Mouse (Mus musculus): ENCODE results near the gene Scrn2. TPM values are rescaled to one million over a fixed set of nuclear protein-coding genes. Genes with fewer than 3 reads are reported as not detected.

Scrn2 gene
- polyA plus RNA-seq, 1 experiment from 2014 or later, result 27.2 TPM

- Histone ChIP-seq H3K4me3 (no peak overlapping the region), H3K27ac (no peak overlapping the region), H3K27me3 (peaks cover 68% of the 10 kb centered on the region), H3K36me3 (no peaks in the 10 kb centered on the region), H3K4me2 (replicated peaks) (no peak overlapping the region), H3K9ac (no peak overlapping the region), H3K9me3 (no peaks in the 10 kb centered on the region), H3K4me1 (peaks cover 21% of the 10 kb centered on the region)
- ATAC-seq (ENCODE audit: low FRiP score, low read depth), result no peak
- 79% methylated on average over 15 of the region's 15 CpGs for WGBS
These were observed 33.6 kb upstream of the Scrn2 start for GRCm38 (mm10) chr11:96995836-96996772.

DNA sequence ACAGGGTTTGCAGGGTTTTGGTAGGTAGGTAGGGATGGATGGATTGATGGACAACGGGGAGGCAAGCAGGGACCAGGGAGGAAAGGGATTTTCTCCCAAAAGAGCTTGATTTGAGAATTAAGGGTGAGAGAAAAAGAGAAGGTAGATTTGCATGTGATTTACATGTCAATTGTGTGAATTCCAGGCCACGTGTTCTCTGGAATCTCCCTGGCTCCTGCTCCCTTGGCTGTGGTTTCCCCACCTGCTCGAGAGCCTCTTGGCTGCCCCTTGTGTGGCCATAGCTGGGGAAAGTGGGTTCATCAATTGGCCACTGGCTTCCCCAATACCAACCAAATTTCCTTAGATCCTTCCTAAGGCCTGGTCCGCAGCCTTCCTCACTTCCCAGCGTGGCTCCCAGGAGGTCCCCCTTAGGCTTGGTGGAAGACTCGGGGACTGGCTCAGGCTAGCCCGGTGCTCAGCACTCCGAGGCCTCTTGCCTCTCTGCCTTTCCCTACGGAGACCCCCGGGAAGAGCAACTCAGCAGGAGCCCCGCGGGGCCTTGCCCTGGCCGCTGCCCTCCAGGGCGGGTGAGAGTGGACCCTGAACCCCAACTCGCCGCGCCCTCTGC is 32.9 kb upstream of the Scrn2 start:
- no peak for ATAC-seq (ENCODE audit: low FRiP score, low read depth)
- Histone ChIP-seq H3K27ac (no peak overlapping the region), H3K4me3 (peak overlapping the region; percentile 40), H3K4me2 (replicated peaks) (peak overlapping the region; percentile 68), H3K36me3 (no peaks in the 10 kb centered on the region), H3K4me1 (peaks cover 21% of the 10 kb centered on the region), H3K9ac (peak overlapping the region; percentile 73), H3K9me3 (no peaks in the 10 kb centered on the region), H3K27me3 (peaks cover 73% of the 10 kb centered on the region)
- WGBS, result 15% methylated on average over 17 of the region's 17 CpGs

- no peaks in the 10 kb centered on the region for H3K36me3 ChIP-seq
- peaks cover 21% of the 10 kb centered on the region for H3K4me1 ChIP-seq
- ATAC-seq (ENCODE audit: low FRiP score, low read depth), result no peak
- peaks cover 67% of the 10 kb centered on the region for H3K27me3 ChIP-seq
- peak overlapping the region; percentile 68 for H3K4me2 ChIP-seq (replicated peaks)
- H3K27ac ChIP-seq, result no peak overlapping the region
- 2% methylated on average over 26 of the region's 30 CpGs for WGBS
- peak overlapping the region; percentile 73 for H3K9ac ChIP-seq
- no peaks in the 10 kb centered on the region for H3K9me3 ChIP-seq
- peak overlapping the region; percentile 40 for H3K4me3 ChIP-seq
These were observed 32.3 kb upstream of the Scrn2 start for GRCm38 (mm10) chr11:96997380-96997956.

- H3K4me1 ChIP-seq, result peaks cover 3% of the 10 kb centered on the region
- ATAC-seq (ENCODE audit: low FRiP score, low read depth), result no peak
- H3K27ac ChIP-seq, result no peak overlapping the region
- peaks cover 56% of the 10 kb centered on the region for H3K27me3 ChIP-seq
- no peaks in the 10 kb centered on the region for H3K9me3 ChIP-seq
- H3K4me2 ChIP-seq (replicated peaks), result no peak overlapping the region
- no peak overlapping the region for H3K4me3 ChIP-seq
- no peak overlapping the region for H3K9ac ChIP-seq
- 23% methylated on average over 5 of the region's 5 CpGs for WGBS
- no peaks in the 10 kb centered on the region for H3K36me3 ChIP-seq
These were observed 26.6 kb upstream of the Scrn2 start for GRCm38 (mm10) chr11:97003170-97003569.

DNA sequence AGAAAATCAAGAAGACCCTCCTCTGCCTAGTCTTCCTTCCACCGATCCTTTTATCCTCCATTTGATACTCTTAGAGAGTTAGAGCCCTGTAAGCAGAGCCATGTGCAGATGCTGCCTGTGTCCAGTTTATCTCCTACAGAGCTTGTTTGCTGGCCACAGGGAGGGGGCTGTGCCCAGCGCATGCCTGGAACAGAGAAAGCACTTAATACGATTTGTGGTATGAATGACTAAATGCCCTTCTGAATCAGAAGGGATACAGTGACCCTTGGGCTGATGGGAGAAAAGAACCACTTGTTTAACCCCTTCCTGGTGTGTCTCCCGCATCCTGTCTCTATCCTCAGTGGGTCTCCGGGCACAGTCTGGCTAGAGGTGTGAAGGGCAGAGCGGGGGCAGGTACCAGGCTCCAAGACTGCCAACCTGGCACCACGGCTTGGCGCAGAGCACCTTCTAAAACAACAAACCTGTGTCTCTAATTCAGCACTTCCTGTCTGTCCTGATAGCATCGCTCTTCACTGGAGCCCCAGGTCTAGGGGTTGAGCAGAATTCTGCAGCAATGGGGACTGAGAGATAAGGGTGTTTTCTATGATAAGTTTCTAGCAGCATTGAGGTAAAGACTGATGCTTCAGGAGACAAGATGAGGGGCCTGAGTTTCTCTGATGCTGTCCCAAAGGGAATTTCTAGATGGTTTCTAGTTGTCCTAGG is 22.5 kb upstream of the Scrn2 start:
- Histone ChIP-seq H3K4me1 (peaks cover 7% of the 10 kb centered on the region), H3K27ac (no peak overlapping the region), H3K36me3 (no peaks in the 10 kb centered on the region), H3K9ac (no peak overlapping the region), H3K4me3 (no peak overlapping the region), H3K4me2 (replicated peaks) (no peak overlapping the region), H3K9me3 (no peaks in the 10 kb centered on the region), H3K27me3 (peaks cover 64% of the 10 kb centered on the region)
- no peak for ATAC-seq (ENCODE audit: low FRiP score, low read depth)
- WGBS, result 63% methylated on average over 9 of the region's 9 CpGs

DNA sequence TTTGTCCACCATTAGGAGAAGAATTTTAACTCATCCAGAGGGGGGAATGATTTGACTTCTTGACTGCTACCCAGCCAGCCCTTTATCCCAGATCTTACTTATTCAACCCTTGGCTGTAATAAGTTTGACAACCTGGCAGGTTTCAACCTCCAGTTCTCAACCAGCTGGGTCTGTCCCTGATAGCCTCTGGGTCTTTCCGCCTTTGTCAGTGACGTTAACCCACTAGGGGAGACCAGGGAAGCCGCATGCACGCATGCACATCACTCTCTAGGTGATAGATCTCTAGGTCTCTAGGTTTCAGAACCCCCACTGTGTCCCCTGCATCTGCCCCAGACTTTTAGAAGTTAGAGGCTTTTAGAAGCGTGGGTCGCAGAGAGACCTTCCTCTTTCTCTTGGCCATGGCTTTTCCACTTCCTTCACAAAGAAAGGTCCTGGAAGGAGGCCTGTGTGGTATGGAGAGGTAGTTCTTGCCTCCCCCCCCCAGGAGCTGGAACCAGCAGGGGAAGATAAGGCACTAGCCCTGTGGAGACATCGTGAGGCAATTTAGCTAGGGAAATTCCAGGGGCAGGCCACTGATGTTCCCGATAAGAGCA is 20.4 kb upstream of the Scrn2 start:
- WGBS, result 43% methylated on average over 8 of the region's 8 CpGs
- no peak overlapping the region for H3K9ac ChIP-seq
- H3K9me3 ChIP-seq, result no peaks in the 10 kb centered on the region
- H3K4me2 ChIP-seq (replicated peaks), result no peak overlapping the region
- H3K4me1 ChIP-seq, result peaks cover 10% of the 10 kb centered on the region
- H3K27me3 ChIP-seq, result peaks cover 69% of the 10 kb centered on the region
- no peak overlapping the region for H3K4me3 ChIP-seq
- no peaks in the 10 kb centered on the region for H3K36me3 ChIP-seq
- H3K27ac ChIP-seq, result no peak overlapping the region
- ATAC-seq (ENCODE audit: low FRiP score, low read depth), result no peak

DNA sequence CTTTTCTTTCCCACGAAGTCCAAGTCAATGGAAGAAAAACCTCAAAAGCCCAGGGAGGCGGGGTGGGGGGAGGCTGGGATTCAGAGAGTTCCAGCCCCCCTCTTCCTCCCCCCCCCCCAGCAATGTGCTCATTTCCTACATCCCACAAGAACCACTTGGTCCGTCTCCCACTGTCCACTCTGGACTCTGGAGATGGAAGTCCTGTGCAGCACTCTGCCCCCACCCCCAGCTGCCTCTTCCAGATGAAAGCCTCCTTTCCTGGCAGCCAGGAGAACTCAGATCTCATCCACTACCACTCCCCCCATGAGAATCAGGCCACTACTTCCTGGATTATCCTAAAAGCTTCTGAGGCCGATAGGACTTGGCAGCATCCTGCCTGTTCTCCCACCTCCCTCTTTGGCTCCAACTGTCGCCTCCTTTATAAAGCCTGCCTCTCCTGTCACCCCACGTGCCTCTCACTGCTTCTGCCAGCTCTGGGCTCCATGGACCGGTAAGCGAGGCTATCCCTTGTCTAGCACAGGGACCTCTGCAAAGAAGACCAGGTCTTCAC is 16.5 kb upstream of the Scrn2 start, which contains the start of gene Sp6:
Gene Sp6 (plus strand): TSS at position 274 of the 550 bp plus-strand sequence.
- H3K27ac ChIP-seq, result no peak within 1 kb of the TSS
- H3K4me1 ChIP-seq, result peaks cover 10% of the 10 kb centered on the region
- no peak within 1 kb of the TSS for H3K4me2 ChIP-seq (replicated peaks)
- no peak for ATAC-seq (ENCODE audit: low FRiP score, low read depth)
- no peaks in the 10 kb centered on the region for H3K9me3 ChIP-seq
- 24% methylated on average over 7 of the region's 8 CpGs for WGBS
- no peak within 1 kb of the TSS for H3K4me3 ChIP-seq
- H3K36me3 ChIP-seq, result no peaks in the 10 kb centered on the region
- no peak within 1 kb of the TSS for H3K9ac ChIP-seq
- H3K27me3 ChIP-seq, result peaks cover 86% of the 10 kb centered on the region

DNA sequence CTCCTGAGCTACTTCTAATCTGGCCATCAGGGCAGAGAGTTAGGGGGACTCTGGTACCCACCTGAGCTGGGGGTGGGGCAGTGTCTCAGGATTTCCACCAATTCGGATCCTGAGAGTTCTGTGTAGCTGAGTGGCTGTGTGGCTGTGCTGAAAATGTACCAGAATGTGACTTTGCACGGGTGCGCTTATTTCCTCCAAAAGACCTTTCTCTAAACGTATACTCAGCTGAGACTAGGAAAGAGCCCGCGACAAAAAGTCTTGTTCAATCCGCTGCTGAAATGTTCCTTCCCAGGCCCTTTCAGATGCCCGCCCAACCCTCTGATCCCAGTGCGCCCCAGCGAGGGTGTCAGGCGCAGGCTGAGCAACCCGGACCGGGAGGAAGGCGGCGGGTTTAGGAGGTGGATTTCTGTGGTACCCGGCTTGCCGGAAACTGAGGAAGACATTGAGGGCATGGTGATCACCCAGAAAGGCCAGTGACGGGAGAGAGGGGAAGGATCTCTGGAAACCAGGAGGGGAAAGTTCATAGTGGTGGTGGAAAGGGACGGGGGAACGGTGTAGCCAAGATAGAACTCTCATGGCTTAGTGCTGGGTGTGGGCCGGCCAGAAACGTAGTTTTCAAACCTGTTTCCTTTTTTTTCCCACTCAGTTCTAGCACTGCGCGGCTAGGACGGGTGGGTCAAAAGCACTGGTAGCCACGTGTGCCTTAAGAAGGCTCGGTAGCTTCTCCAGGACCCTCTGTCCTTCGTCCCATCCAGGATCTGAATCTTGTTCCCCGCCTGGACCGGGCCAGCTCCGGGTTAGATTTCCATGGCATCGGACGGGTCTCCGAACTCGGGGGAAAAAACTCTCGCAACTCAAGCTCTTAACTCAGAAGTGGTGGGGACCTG is 11.8 kb upstream of the Scrn2 start:
- WGBS, result 2% methylated on average over 36 of the region's 36 CpGs
- H3K9ac ChIP-seq, result 0 out of 2 replicates have a peak overlapping the region, but pooled peaks have one; percentile 67
- no peak for ATAC-seq (ENCODE audit: low FRiP score, low read depth)

GRCm38 (mm10) chr11:97018583-97019344 is 11.0 kb upstream of the Scrn2 start:
- H3K4me2 ChIP-seq (replicated peaks), result peak overlapping the region; percentile 69
- no peaks in the 10 kb centered on the region for H3K36me3 ChIP-seq
- H3K27me3 ChIP-seq, result peaks cover 95% of the 10 kb centered on the region
- no peak overlapping the region for H3K27ac ChIP-seq
- H3K9me3 ChIP-seq, result no peaks in the 10 kb centered on the region
- peak overlapping the region; percentile 67 for H3K9ac ChIP-seq
- peak overlapping the region; percentile 46 for H3K4me3 ChIP-seq
- ATAC-seq (ENCODE audit: low FRiP score, low read depth), result no peak
- under 1% methylated on average over 63 of the region's 68 CpGs for WGBS
- peaks cover 41% of the 10 kb centered on the region for H3K4me1 ChIP-seq

More for the DNA sequence above, 11.8 kb upstream of the Scrn2 start:
- H3K27me3 ChIP-seq, result peaks cover 95% of the 10 kb centered on the region
- H3K4me2 ChIP-seq (replicated peaks), result peak overlapping the region; percentile 69
- H3K4me3 ChIP-seq, result peak overlapping the region; percentile 46
- H3K9me3 ChIP-seq, result no peaks in the 10 kb centered on the region
- peaks cover 35% of the 10 kb centered on the region for H3K4me1 ChIP-seq
- H3K27ac ChIP-seq, result no peak overlapping the region
- no peaks in the 10 kb centered on the region for H3K36me3 ChIP-seq

GRCm38 (mm10) chr11:97019345-97019708 is 10.4 kb upstream of the Scrn2 start:
- Histone ChIP-seq H3K36me3 (no peaks in the 10 kb centered on the region), H3K4me2 (replicated peaks) (peak overlapping the region; percentile 69), H3K4me3 (peak overlapping the region; percentile 46), H3K9ac (no peak overlapping the region; the same call in 1 of the 2 replicates), H3K27me3 (peaks cover 95% of the 10 kb centered on the region), H3K9me3 (no peaks in the 10 kb centered on the region), H3K27ac (no peak overlapping the region), H3K4me1 (peaks cover 41% of the 10 kb centered on the region)
- no peak for ATAC-seq (ENCODE audit: low FRiP score, low read depth)
- 4% methylated on average over 13 of the region's 13 CpGs for WGBS

Data from limb, embryonic 13.5 days (tissue).